Mouse (Mus musculus): ENCODE results near the gene Cd274. TPM values are rescaled to one million over a fixed set of nuclear protein-coding genes. Genes with fewer than 3 reads are reported as not detected.
A peak's percentile ranks its signal among the peaks of the same experiment; 100 is the strongest.
"Not testable (repeated sequence)": the region's sequence is repeated elsewhere in the genome, so short reads cannot be mapped to it uniquely, and the experiment has no call there.

Gene Cd274
- total RNA-seq, 2 experiments from 2014 or later = 0.93 to 1.0 TPM

GRCm38 (mm10) chr19:29391279-29391678 lies 24.0 kb downstream of the Cd274 start:
- DNase-seq (ENCODE audit: low spot score in 2 of 2) = no peak

- no peak for DNase-seq (ENCODE audit: low spot score in 2 of 2)
These were observed 26.1 kb downstream of the Cd274 start for GRCm38 (mm10) chr19:29393333-29393732.

- DNase-seq (ENCODE audit: low spot score in 2 of 2) = no peak
These were observed 27.5 kb downstream of the Cd274 start for GRCm38 (mm10) chr19:29394721-29395120.

DNA sequence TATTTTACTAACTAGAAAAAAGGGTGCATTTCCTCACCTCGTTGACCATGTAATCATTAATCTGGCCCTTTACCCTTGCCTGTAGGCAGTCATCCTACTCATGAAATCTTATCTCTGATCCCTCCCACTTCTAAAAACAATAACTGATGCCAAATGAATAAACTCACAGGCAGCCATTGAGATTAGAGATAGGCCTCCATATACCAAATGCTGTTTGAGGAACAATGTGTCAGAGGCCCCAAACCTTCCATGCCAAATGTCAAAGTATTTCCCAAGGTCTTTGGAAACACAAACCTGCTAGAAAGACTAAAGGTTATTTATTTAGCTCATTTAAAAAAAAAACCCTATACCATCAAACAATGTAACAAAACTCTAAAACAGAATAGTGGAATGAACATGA lies 29.1 kb downstream of the Cd274 start:
- DNase-seq (ENCODE audit: low spot score in 2 of 2) = no peak

- DNase-seq (ENCODE audit: low spot score in 2 of 2) = no peak
These were observed 32.5 kb downstream of the Cd274 start for GRCm38 (mm10) chr19:29399786-29400185.

DNA sequence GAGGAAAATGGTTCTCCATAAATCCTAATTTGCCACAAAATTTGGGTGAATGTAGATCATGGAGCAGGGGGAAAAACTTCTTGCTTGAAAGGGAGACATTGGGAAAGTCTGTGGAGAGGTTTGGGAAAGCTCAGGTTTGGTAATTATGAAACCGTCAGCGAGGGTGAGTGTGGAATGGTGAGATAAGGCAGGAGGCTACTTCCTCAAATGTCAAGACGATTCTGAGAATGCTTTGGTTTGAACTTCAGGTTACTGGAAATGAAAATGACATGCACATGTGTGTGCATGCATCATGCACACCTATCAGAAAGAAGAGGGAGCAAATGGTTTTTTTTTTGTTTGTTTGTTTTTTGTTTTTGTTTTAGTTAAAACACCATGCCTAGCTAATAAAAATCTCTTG lies 33.2 kb downstream of the Cd274 start:
- DNase-seq (ENCODE audit: low spot score in 2 of 2) = no peak

- no peak for DNase-seq (ENCODE audit: low spot score in 2 of 2)
These were observed 35.4 kb downstream of the Cd274 start for GRCm38 (mm10) chr19:29402621-29403020.

DNA sequence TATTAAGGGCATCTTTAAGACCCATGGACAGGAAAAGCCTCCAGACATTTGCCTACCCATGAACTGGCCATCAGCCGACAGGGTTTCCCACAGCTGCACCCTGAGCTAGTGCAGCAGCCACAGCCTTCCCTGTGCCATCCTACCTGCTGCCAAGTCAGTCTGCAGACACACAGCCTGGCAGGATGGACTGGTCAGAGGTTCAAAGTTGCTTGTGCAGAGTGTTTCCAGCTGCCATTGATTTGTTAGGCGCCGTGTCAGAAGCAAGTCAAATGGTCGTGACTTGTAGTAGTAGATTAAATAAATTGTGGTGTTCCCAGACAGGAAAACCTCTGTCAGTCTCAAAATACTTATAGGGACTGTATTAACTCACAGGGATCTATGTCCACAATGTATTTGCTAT lies 36.0 kb downstream of the Cd274 start:
- no peak for DNase-seq (ENCODE audit: low spot score in 2 of 2)

DNA sequence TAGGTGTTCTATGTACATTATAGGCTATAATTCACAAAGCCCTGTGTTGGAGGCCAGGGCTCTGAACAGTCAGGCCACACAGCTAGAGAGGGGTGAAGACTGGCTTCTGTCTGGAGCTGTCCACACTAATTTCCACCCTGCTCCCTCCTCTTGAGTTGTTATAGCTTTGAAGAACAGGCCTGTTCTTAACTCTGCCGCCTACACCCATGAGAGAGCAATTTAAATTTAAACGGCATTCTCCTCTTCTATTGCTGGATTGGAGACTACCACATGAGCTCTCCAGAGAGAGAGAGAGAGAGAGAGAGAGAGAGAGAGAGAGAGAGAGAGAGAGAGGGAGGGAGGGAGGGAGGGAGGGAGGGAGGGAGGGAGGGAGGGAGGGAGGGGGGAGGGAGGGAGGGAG lies 38.1 kb downstream of the Cd274 start:
- DNase-seq (ENCODE audit: low spot score in 2 of 2) = no peak

GRCm38 (mm10) chr19:29406042-29407017 lies 39.1 kb downstream of the Cd274 start:
- no peak for DNase-seq (ENCODE audit: low spot score in 2 of 2)

DNA sequence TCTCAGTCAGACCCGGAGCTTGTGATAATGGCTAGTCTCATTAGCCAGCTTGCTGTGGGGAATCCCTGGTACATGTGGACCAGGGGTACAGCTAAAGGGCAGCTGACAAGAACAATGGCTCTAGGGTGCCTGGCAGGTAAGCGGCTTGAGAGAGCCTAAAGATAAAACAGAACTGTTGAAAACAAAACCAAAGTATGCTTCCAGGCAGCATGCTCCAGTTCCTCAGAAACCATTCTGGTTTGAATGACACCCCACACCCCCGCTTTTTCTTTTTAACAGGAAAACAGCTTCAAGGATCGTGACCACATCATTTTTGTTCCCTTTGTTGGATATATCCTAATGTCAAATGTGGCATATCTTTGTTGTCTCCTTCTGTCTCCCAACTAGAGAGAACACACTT lies 43.4 kb downstream of the Cd274 start, which contains the start of gene Pdcd1lg2:
TSS of gene Pdcd1lg2 (plus strand) at position 301 of the 400 bp plus-strand sequence.
- DNase-seq (ENCODE audit: low spot score in 2 of 2) = no peak

DNA sequence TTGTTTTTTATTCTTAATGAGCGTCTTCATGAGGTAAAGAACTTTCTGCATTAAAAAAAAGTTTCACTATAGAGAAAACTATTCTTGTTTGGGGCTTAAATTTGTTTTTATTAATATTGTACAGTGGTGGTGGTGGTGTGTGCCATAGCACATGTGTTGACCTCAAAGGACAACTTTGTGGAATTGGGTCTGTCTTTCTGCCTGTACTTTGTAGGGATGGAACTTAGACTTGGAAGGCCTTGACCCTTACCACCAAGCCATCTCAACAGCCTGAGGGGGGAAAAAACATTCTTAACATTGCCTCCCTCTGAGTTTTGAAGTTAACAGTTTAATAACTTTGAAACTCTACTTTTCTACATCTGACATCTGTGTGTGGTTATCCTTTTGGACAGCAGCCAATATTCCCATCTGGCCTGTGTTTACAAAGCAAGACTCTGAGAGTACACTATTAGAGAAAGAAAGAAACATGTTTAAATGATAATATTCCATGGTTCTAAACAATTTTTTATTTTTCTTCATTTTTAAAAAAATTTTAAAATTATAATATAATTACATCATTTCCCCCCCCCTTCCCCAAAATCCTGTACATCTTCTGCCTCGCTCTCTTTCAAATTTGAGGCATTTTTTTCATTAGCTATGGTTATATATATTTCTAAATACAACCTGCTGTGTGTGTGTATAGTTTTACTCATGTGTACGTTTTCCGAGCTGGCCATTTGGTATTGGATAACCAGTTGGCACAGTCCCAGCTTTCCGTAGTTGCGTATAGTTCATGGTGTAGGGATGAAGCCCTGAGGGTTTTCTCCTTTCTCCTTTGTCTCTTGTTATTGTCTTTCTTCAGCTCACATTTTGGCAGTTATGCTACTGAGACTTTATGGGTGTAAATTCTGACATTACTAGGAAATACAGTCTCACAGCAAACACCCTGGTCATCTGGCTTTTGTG lies 45.5 kb downstream of the Cd274 start:
- DNase-seq (ENCODE audit: low spot score in 2 of 2) = peak in 1 of 2 experiments; percentile 68

GRCm38 (mm10) chr19:29414513-29414912 lies 47.3 kb downstream of the Cd274 start:
- DNase-seq (ENCODE audit: low spot score in 2 of 2) = no peak

- DNase-seq (ENCODE audit: low spot score in 2 of 2) = not testable (repeated sequence)
These were observed 47.7 kb downstream of the Cd274 start for GRCm38 (mm10) chr19:29414917-29415316.

- DNase-seq (ENCODE audit: low spot score in 2 of 2) = no peak
These were observed 49.2 kb downstream of the Cd274 start for GRCm38 (mm10) chr19:29416393-29416902.

DNA sequence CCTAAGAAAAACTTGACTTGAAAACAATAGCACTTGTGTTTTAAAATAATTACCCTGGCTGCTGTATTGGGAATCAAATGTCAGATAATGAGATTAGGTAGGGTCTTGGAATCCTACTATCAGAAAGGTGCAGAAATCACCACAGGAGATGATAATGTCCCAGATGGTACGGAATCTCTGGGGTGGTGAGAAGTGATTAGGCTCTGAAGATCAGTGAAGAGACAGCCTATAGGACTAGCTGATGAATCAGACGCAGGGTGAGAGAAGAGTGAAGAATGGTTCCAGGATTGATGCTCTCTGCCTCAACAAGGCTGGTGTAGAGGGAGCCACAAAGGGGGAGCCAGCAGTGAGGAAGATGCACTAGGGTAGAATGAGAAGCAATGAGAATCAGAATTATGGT lies 49.9 kb downstream of the Cd274 start:
- no peak for DNase-seq (ENCODE audit: low spot score in 2 of 2)

DNA sequence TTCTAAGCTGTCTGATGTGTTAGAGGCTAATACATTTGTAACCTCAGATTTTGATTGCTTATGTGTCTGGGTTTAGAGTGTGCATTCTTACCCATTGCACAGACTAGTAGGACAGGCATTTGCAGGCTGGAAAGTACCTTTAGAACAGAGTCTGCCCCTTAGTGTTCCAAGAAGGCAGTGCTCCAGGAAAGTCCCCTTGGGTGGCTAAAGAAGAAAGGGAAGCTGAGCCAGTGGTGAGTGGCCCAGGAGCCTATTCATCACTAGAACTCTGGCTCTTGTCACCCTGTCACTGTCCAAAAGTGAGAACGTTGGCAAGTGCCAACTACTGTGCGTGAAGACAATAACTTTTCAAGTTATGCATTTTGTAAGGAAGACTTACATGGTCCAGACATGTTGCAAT lies 50.6 kb downstream of the Cd274 start:
- DNase-seq (ENCODE audit: low spot score in 2 of 2) = no peak

DNA sequence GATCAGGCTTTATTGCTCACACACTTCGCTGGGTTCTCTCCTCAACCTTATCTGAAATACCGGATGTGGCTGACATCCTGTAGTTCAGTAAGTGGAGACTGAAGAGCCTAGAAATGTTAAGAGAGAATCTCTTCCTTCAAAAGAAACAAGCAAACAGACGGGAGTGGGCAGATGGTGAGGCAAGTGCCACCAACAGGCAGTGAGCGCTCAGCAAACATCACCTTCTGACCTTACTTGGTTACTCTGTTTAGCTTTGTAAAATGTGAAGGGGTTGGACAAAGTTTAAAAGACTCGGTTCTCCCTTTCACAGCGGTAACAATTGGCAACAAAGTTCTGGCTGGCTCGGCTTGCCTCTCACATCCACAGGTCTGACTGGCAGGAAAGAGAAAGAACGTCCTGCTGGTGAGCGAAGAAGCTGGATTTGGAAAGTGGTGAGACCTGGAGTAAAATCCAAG lies 51.4 kb downstream of the Cd274 start:
- no peak for DNase-seq (ENCODE audit: low spot score in 2 of 2)

- DNase-seq (ENCODE audit: low spot score in 2 of 2) = no peak
These were observed 52.3 kb downstream of the Cd274 start for GRCm38 (mm10) chr19:29419506-29419905.

DNA sequence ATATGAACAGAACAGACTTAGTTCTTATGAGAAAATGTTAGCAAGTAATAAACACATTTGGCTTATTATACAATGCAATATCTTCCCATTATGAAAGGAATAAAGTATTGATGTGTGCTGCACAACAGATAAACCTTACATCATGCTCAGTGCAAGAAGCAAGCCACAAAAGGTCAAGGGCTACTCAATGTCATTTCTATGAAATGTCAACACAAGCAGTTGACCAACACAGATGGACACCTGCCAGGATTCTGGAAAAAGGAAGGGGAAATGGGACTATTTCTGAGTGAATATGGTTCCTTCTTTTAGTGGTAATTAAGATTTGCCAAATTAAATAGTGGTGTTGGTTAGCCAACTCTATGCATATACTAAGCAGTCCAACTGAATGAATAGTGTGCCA lies 52.7 kb downstream of the Cd274 start:
- no peak for DNase-seq (ENCODE audit: low spot score in 2 of 2)

GRCm38 (mm10) chr19:29420397-29420796 lies 53.1 kb downstream of the Cd274 start:
- DNase-seq (ENCODE audit: low spot score in 2 of 2) = no peak
